Mouse (Mus musculus) C2C12 (cell line): ENCODE results near the gene Eva1c.

Experiments used
- CTCF ChIP-seq: IDR thresholded peaks from one replicate; pipeline ENCODE4 v1.5.1; 2011; ENCODE audit not compliant: control insufficient read depth, insufficient read depth, insufficient read length
- USF1 ChIP-seq: IDR thresholded peaks from one replicate; pipeline ENCODE4 v1.6.1; 2011; ENCODE audit warnings: low read depth, mild to moderate bottlenecking, control low read depth, moderate library complexity

DNA sequence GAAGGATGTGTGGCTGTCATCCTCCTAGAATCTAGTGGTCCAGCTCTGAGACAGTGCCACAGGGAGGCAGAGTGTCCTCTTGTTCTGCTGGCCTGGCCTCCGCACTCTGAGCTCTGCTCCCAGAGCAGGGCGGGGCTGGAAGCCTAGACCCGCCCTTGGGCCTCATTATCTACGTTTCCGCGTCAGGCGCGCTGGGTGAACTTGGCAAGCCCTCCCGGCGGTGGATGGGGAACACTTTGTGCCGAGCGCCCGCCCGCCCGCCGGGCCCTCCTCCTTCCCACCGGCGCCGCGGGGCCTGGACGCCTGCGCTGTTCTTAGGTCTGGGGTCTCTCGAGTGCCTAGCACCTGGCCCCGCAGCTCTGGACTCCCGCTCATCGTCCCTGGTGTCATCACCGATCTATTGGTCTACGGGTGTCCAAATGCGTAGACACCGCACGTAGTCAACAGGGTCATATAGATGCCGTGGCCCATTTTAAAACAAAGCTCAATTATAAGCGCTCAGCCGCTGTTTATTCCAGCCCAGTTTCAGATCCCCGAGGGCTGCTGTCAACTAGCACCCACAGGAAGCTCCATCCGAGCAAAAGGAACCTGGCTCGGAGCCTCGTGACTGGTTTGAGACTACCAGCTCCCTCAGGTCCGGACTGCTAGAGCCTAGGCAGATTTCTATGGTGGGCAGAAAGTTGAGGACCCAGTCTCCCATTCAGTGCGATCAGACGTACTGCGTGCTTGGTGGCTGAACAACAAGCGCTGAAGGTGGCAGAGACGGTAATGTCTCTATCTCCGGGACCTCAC is 3.6 kb downstream of the Eva1c start:
- TF ChIP-seq CTCF (peak; percentile 47), USF1 (no peak)
